Mouse (Mus musculus) T-cell, adult 2 months (primary cell): Measurements from ENCODE around the gene Cisd2.

ENCODE experiments used
- DNase-seq: peaks from one replicate; pipeline ENCODE4 v3.0.0; 2022; ENCODE audit warnings: low spot score

Gene Cisd2

GRCm38 (mm10) chr3:135411056-135411455 is 12.7 kb downstream of the Cisd2 start:
- DNase-seq = no peak

GRCm38 (mm10) chr3:135409219-135409618 is 14.5 kb downstream of the Cisd2 start:
- no peak for DNase-seq

GRCm38 (mm10) chr3:135407351-135407750 is 16.4 kb downstream of the Cisd2 start:
- DNase-seq = no peak

GRCm38 (mm10) chr3:135404599-135404998 is 19.1 kb downstream of the Cisd2 start:
- DNase-seq = no peak

- no peak for DNase-seq
Observed at GRCm38 (mm10) chr3:135403856-135404255, 19.9 kb downstream of the Cisd2 start.

GRCm38 (mm10) chr3:135403211-135403610 is 20.5 kb downstream of the Cisd2 start:
- DNase-seq = no peak

- peak; percentile 94 for DNase-seq
Observed at GRCm38 (mm10) chr3:135402201-135402658, 21.5 kb downstream of the Cisd2 start.

- no peak for DNase-seq
Observed at GRCm38 (mm10) chr3:135397112-135397511, 26.6 kb downstream of the Cisd2 start.

GRCm38 (mm10) chr3:135396081-135396480 is 27.6 kb downstream of the Cisd2 start:
- no peak for DNase-seq

GRCm38 (mm10) chr3:135395085-135395484 is 28.6 kb downstream of the Cisd2 start:
- DNase-seq = no peak

GRCm38 (mm10) chr3:135393186-135393585 is 30.5 kb downstream of the Cisd2 start:
- DNase-seq = no peak

GRCm38 (mm10) chr3:135379868-135380267 is 43.9 kb downstream of the Cisd2 start:
- DNase-seq = no peak

- no peak for DNase-seq
Observed at GRCm38 (mm10) chr3:135377445-135377844, 46.3 kb downstream of the Cisd2 start.

GRCm38 (mm10) chr3:135375836-135376235 is 47.9 kb downstream of the Cisd2 start:
- no peak for DNase-seq

GRCm38 (mm10) chr3:135357394-135357793 is 66.3 kb downstream of the Cisd2 start:
- no peak for DNase-seq
